Mouse (Mus musculus) liver, embryonic 14.5 days (tissue): ENCODE data around the gene Rasgrp3. TPM values are rescaled to one million over a fixed set of nuclear protein-coding genes. Genes with fewer than 3 reads are reported as not detected.

Experiments
- ATAC-seq: fragments of 200-750 bp; cut with Nextera tagmentation; 2 replicates; pipeline ENCODE4 v1.8.0; 2017; ENCODE audit warnings: moderate number of reproducible peaks, mild to moderate bottlenecking, moderate library complexity; ENCODE audit not compliant: insufficient read depth
- DNase-seq, 3 experiments: peaks; one replicate each; pipeline ENCODE4 v3.0.0-alpha.2; 2012 to 2013; ENCODE audit warnings: low read depth in 3 of 3, low spot score in 3 of 3
- H3K27ac ChIP-seq: fragments of 300-500 bp; sonication (generic); 2 replicates; pipeline ENCODE4 v1.5.1; 2014; ENCODE audit warnings: moderate library complexity, mild to moderate bottlenecking, control low read depth, inconsistent platforms
- H3K27me3 ChIP-seq: fragments of 300-500 bp; sonication (generic); 2 replicates; pipeline ENCODE4 v1.6.1; 2014; ENCODE audit warnings: mild to moderate bottlenecking, low read length, moderate library complexity; ENCODE audit not compliant: control insufficient read depth, insufficient read depth
- H3K36me3 ChIP-seq: fragments of 300-500 bp; sonication (generic); replicated peaks from 2 replicates; pipeline ENCODE4 v1.6.1; 2014; ENCODE audit warnings: low read depth; ENCODE audit not compliant: control insufficient read depth, insufficient read depth
- H3K4me1 ChIP-seq, 2 experiments: fragments of 200-500 bp in 1 of 2; fragments of 300-500 bp in 1 of 2; sonication (generic) in 1 of 2; replicated peaks; 2 replicates each; pipeline ENCODE4 v1.6.1; 2012 to 2014; ENCODE audit warnings: antibody characterized with exemption in 1 of 2, inconsistent platforms in 1 of 2, low read length in 1 of 2; ENCODE audit not compliant: control insufficient read depth in 2 of 2, insufficient read depth in 2 of 2
- H3K4me2 ChIP-seq: fragments of 300-500 bp; sonication (generic); 2 replicates; pipeline ENCODE4 v1.6.1; 2014; ENCODE audit warnings: low read depth, mild to moderate bottlenecking, control low read depth, moderate library complexity
- H3K4me3 ChIP-seq, 2 experiments: fragments of 200-500 bp in 1 of 2; fragments of 300-500 bp in 1 of 2; sonication (generic) in 1 of 2; 2 replicates each; pipeline ENCODE4 v1.5.1; 2012 to 2014; ENCODE audit warnings: low read depth in 2 of 2, low read length in 2 of 2, mild to moderate bottlenecking in 2 of 2, control low read depth in 1 of 2, inconsistent platforms in 1 of 2, moderate library complexity in 1 of 2; ENCODE audit not compliant: insufficient read depth in 1 of 2
- H3K9ac ChIP-seq: fragments of 300-500 bp; sonication (generic); replicated peaks from 2 replicates; pipeline ENCODE4 v1.6.1; 2014; ENCODE audit warnings: mild to moderate bottlenecking, control low read depth, moderate library complexity
- H3K9me3 ChIP-seq: fragments of 300-500 bp; sonication (generic); 2 replicates; pipeline ENCODE4 v1.6.1; 2016; ENCODE audit warnings: low read length, mixed read lengths; ENCODE audit not compliant: control insufficient read depth
- CTCF ChIP-seq: IDR thresholded peaks from 2 replicates; pipeline ENCODE4 v1.5.1; 2016; ENCODE audit warnings: antibody characterized with exemption, low read depth, control low read depth
- EP300 ChIP-seq: IDR thresholded peaks from 2 replicates; pipeline ENCODE4 v1.6.1; 2016; ENCODE audit warnings: antibody characterized with exemption, low read depth
- WGBS: fragments of 180-500 bp; shearing (Covaris S2); extraction: QIAGEN DNeasy Blood & Tissue Kit; methylation state at CpG from one replicate; pipeline ENCODE4 v1.1.7; 2014; ENCODE audit not compliant: insufficient replicate concordance; 5-methylcytosine and 5-hydroxymethylcytosine counted together
- polyA plus RNA-seq, 2 experiments: library from polyadenylated mRNA; depleted of rRNA in 1 of 2; stranded (reverse) in 1 of 2; unstranded in 1 of 2; fragments of >200 nt; fragmentation: Nextera tagmentation in 1 of 2; extraction: Ambion mirVana in 1 of 2; gene quantifications; 2 replicates each; pipeline versions ENCODE4 v1.2.1 to v1.2.3; 2012 to 2014

Rasgrp3 gene
- polyA plus RNA-seq (2012; rRNA removed) (1.5 and 2.9 TPM in 2 replicates), polyA plus RNA-seq (2014; fragmentation: Nextera tagmentation; extraction: Ambion mirVana) (2.0 and 3.2 TPM in 2 replicates)

DNA sequence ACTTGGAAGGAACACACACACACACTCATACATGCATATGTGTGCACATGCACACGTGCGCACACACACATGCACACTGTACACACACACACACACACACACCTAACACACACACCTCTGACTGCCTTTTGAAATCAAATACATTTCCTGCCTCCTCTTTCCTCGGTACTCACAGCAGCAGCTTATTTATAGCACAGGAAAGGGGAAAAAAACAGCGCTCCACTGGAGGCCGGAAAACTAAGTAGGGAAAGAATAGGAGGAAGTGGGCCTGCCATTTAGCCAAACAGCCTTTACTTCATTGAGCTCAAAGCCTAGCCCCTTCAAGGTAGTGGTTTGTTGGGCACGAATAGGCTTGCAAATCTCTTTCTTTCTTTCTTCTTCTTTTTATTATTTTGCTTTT, at the start of gene Rasgrp3:
TSS of gene Rasgrp3 (plus strand) at position 298 of the 400 bp plus-strand sequence.
- H3K27ac ChIP-seq, result no peak within 1 kb of the TSS
- no peaks in the 10 kb centered on the region for H3K9me3 ChIP-seq
- no peak within 1 kb of the TSS for H3K9ac ChIP-seq
- peaks cover 0 to 4% of the 10 kb centered on the region in 2 experiments; a peak in 2 of 4 replicates for H3K4me1 ChIP-seq
- no peak for ATAC-seq
- no peak for DNase-seq
- H3K36me3 ChIP-seq, result no peaks in the 10 kb centered on the region
- no peak within 1 kb of the TSS for H3K4me2 ChIP-seq
- no peak for TF ChIP-seq CTCF
- peaks cover 3% of the 10 kb centered on the region; the same call in 1 of the 2 replicates for H3K27me3 ChIP-seq
- peak within 1 kb of the TSS in 1 of 2 experiments; percentile 39; a peak in 2 of 4 replicates for H3K4me3 ChIP-seq
- WGBS, result 12% methylated on average over 6 of the region's 6 CpGs

GRCm38 (mm10) chr17:75388402-75388801, 47.3 kb upstream of the Rasgrp3 start:
- H3K27ac ChIP-seq, result no peak overlapping the region
- ATAC-seq (no peak), DNase-seq (no peak)
- WGBS, result 70% methylated on average over 4 of the region's 4 CpGs
- no peak overlapping the region for H3K9ac ChIP-seq
- H3K36me3 ChIP-seq, result no peaks in the 10 kb centered on the region
- TF ChIP-seq EP300 (no peak), CTCF (no peak)
- H3K4me3 ChIP-seq, result no peak overlapping the region
- H3K27me3 ChIP-seq, result no peaks in the 10 kb centered on the region
- H3K4me2 ChIP-seq, result no peak overlapping the region
- H3K4me1 ChIP-seq, result no peaks in the 10 kb centered on the region
- no peaks in the 10 kb centered on the region for H3K9me3 ChIP-seq

- Histone ChIP-seq H3K9me3 (no peaks in the 10 kb centered on the region), H3K4me3 (no peak overlapping the region), H3K27ac (no peak overlapping the region), H3K27me3 (no peaks in the 10 kb centered on the region), H3K9ac (no peak overlapping the region), H3K4me2 (no peak overlapping the region), H3K36me3 (no peaks in the 10 kb centered on the region), H3K4me1 (no peaks in the 10 kb centered on the region)
- ATAC-seq (no peak), DNase-seq (no peak)
- 80% methylated on average over 10 of the region's 10 CpGs for WGBS
- TF ChIP-seq CTCF (no peak), EP300 (no peak)
These were observed 45.6 kb upstream of the Rasgrp3 start for GRCm38 (mm10) chr17:75390142-75390541.

DNA sequence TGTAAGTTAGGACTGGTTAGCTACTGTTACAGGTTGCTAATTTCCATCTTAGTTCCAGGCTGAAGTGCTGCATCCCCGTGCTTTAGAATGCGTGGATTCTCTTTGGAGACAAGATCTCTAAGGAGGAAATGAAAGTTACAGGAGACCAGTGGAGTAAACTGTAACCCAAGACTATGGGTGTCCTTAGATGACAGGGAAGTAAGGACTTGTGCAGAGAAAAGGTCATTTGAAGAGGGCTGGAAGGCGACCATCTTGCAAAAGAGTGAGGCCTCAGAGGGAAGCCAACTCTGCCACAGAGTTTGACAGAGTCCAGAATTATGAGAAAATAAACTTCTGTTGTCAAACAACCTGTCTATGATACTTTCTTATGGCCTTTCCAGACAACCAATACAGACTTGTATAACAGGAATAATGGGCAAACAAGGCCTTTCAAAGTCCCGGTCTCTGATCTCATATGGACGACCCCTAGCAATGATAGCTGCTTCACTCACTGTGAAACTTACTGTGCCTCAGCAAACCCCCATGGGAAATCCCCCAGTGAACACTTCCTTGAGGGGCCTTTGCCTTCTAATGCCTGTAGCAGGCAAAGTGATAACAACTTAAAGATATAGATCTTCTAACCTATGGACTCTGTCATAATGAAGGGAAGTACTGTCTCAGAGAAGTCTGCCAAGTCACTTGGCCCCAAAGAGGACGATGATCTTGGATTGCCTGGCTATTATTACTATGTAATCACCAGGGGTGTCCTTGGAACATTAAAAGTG, 44.1 kb upstream of the Rasgrp3 start:
- Histone ChIP-seq H3K9me3 (no peaks in the 10 kb centered on the region), H3K4me2 (no peak overlapping the region), H3K4me1 (no peaks in the 10 kb centered on the region), H3K4me3 (no peak overlapping the region), H3K27ac (no peak overlapping the region), H3K27me3 (no peaks in the 10 kb centered on the region), H3K9ac (no peak overlapping the region), H3K36me3 (no peaks in the 10 kb centered on the region)
- DNase-seq (no peak), ATAC-seq (no peak)
- WGBS, result 58% methylated on average over 6 of the region's 6 CpGs
- TF ChIP-seq CTCF (no peak), EP300 (no peak)

DNA sequence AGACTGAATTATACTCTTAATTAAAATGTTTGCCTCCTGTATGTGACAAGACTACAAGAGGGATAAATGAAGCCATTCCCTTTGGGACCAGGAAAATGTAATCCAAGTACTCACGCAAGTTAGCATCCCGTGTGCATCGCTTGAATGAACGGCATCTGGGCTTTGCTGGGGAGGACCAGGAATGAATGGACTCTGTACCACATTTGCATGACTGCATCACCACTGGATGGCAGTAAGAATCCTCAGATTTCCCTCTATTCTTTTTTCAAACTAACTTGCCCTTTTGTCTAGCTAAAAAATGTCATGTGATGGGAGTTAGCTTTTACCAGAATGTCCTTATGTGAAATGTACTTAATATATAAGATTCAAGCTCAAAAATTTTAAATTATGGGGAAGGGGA, 29.3 kb upstream of the Rasgrp3 start:
- Histone ChIP-seq H3K4me3 (no peak overlapping the region), H3K27me3 (no peaks in the 10 kb centered on the region), H3K9me3 (no peaks in the 10 kb centered on the region), H3K4me1 (no peaks in the 10 kb centered on the region), H3K4me2 (no peak overlapping the region), H3K27ac (no peak overlapping the region), H3K36me3 (no peaks in the 10 kb centered on the region), H3K9ac (no peak overlapping the region)
- DNase-seq (no peak), ATAC-seq (no peak)
- TF ChIP-seq CTCF, result peak; percentile 12; the same call in 1 of the 2 replicates
- no peak for TF ChIP-seq EP300
- 69% methylated on average over 4 of the region's 4 CpGs for WGBS
